Mouse (Mus musculus): ENCODE results near the gene Pglyrp1. TPM values are rescaled to one million over a fixed set of nuclear protein-coding genes. Genes with fewer than 3 reads are reported as not detected.
"Not testable (repeated sequence)": the region's sequence is repeated elsewhere in the genome, so short reads cannot be mapped to it uniquely, and the experiment has no call there.

The Pglyrp1 gene
- polyA plus RNA-seq (2012; ENCODE audit: insufficient read depth, insufficient read length, missing spikeins) = not detected in 2 replicates

DNA sequence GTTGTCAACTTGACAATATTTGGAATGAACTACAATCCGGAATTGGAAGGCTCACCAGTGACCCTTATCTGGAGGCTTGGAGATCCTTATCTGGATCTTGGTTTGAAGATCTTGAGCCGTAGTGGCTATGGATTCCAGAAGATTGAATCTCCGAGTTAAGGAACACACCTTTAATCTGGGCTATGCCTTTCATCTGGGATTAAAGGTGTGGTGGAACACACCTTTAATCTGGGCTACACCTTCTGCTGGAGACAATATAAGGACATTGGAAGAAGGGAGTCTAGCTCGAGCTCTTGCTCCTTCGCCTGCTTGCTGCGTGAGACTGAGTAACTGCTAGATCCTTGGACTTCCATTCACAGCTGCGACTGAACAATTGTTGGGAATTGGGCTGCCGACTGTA is at the start of gene Pglyrp1:
Gene Pglyrp1, plus strand, starts transcription at position 301 of the 400 bp plus-strand sequence.
- H3K27ac ChIP-seq (ENCODE audit: insufficient read depth, low read depth, low read length) = not testable (repeated sequence)

DNA sequence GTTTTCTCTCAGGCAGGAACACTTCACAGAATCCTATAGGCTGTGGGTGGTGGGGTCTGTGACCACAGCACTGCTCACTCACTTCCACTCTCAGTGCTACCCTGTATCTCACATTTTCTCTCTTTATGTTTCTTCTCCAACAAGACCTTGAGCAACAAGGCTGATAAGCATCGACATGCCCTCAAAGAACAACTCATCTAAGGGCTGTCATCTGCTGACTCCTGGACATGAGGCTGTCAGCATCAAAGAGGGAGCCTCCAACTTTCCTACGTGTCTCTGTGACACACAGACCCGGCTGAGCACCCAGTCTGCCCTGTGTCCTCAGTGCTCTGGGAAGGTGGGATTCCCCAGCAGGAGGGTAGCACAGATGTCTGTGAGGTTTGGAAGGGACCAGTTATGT is 49.6 kb upstream of the Pglyrp1 start, which contains the start of gene Psg17:
Gene Psg17, minus strand, starts transcription at position 101 of the 400 bp plus-strand sequence.
- H3K4me1 ChIP-seq (ENCODE audit: control insufficient read depth, insufficient read depth, low read length) = no peaks in the 10 kb centered on the region
- no peak within 1 kb of the TSS for H3K27ac ChIP-seq (ENCODE audit: insufficient read depth, low read depth, low read length)
- H3K4me3 ChIP-seq (ENCODE audit: insufficient read depth, low read length) = no peak within 1 kb of the TSS
- TF ChIP-seq CTCF (IDR thresholded peaks at IDR 0.05; ENCODE audit: low read depth, low read length) = no peak
- TF ChIP-seq POLR2A (IDR thresholded peaks at IDR 0.05; ENCODE audit: borderline replicate concordance, low read depth, low read length) = no peak

More for the DNA sequence above, at the start of gene Pglyrp1:
- H3K4me1 ChIP-seq (ENCODE audit: control insufficient read depth, insufficient read depth, low read length); H3K4me3 ChIP-seq (ENCODE audit: insufficient read depth, low read length): not testable (repeated sequence)

GRCm38 (mm10) chr7:18827792-18828546 is 43.2 kb upstream of the Pglyrp1 start:
- Histone ChIP-seq H3K27ac (ENCODE audit: insufficient read depth, low read depth, low read length) (no peak overlapping the region), H3K4me1 (ENCODE audit: control insufficient read depth, insufficient read depth, low read length) (no peaks in the 10 kb centered on the region), H3K4me3 (ENCODE audit: insufficient read depth, low read length) (no peak overlapping the region)
- TF ChIP-seq CTCF (IDR thresholded peaks at IDR 0.05; ENCODE audit: low read depth, low read length) (no peak), POLR2A (IDR thresholded peaks at IDR 0.05; ENCODE audit: borderline replicate concordance, low read depth, low read length) (no peak)

DNA sequence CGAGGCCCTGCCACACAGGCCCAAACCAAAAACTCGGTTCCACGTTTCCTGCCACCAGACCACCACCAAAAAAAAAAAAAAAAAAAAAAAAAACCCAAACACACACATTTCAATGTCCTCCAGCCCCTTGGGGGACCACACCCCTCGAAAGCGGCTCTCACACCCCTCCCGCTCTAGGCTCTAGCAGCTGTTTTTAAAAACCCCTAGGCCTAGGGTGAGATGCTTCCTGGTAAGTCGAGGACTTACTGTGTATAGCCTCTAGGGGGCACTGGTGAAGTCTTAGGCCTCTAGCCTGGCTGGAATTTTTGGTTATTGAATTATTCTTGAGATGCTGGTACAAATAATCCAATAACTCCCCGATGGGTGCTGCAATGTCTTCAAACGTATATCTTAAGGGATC is 42.5 kb upstream of the Pglyrp1 start:
- Histone ChIP-seq H3K4me3 (ENCODE audit: insufficient read depth, low read length) (no peak overlapping the region), H3K27ac (ENCODE audit: insufficient read depth, low read depth, low read length) (no peak overlapping the region), H3K4me1 (ENCODE audit: control insufficient read depth, insufficient read depth, low read length) (no peaks in the 10 kb centered on the region)
- TF ChIP-seq CTCF (IDR thresholded peaks at IDR 0.05; ENCODE audit: low read depth, low read length) = no peak; the same call in 1 of the 2 replicates
- no peak for TF ChIP-seq POLR2A (IDR thresholded peaks at IDR 0.05; ENCODE audit: borderline replicate concordance, low read depth, low read length)

- TF ChIP-seq CTCF (IDR thresholded peaks at IDR 0.05; ENCODE audit: low read depth, low read length) = no peak
- no peak for TF ChIP-seq POLR2A (IDR thresholded peaks at IDR 0.05; ENCODE audit: borderline replicate concordance, low read depth, low read length)
- no peak overlapping the region for H3K4me3 ChIP-seq (ENCODE audit: insufficient read depth, low read length)
- H3K4me1 ChIP-seq (ENCODE audit: control insufficient read depth, insufficient read depth, low read length) = no peaks in the 10 kb centered on the region
- H3K27ac ChIP-seq (ENCODE audit: insufficient read depth, low read depth, low read length) = no peak overlapping the region
Measured at GRCm38 (mm10) chr7:18829545-18829944, 41.6 kb upstream of the Pglyrp1 start.

GRCm38 (mm10) chr7:18832298-18832697 is 38.8 kb upstream of the Pglyrp1 start:
- H3K4me3 ChIP-seq (ENCODE audit: insufficient read depth, low read length) = no peak overlapping the region
- H3K27ac ChIP-seq (ENCODE audit: insufficient read depth, low read depth, low read length) = no peak overlapping the region
- no peaks in the 10 kb centered on the region for H3K4me1 ChIP-seq (ENCODE audit: control insufficient read depth, insufficient read depth, low read length)
- TF ChIP-seq CTCF (IDR thresholded peaks at IDR 0.05; ENCODE audit: low read depth, low read length) (no peak), POLR2A (IDR thresholded peaks at IDR 0.05; ENCODE audit: borderline replicate concordance, low read depth, low read length) (no peak)

DNA sequence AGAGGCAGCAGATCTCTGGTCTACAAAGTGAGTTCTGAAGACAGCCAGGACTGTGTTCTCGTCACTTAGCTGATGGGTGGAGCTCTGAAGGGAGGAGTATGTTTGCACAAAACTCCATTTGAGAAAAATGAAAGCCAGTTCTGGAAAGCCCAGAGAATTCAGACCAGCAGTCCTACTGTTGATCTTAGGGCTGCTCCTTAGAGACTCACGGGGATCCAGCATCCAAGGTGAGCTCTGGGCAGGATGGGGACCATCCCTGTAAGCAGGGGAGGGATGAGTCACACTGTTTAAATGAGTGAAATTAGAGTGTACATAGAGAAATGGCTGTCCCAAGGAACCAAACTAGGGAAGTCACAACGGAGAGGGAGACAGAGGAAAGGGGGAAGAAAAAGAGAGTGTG is 31.3 kb upstream of the Pglyrp1 start, which contains the start of gene Mill2:
Gene Mill2, plus strand, starts transcription at position 102 of the 400 bp plus-strand sequence.
- peak within 1 kb of the TSS; percentile 47 for H3K4me3 ChIP-seq (ENCODE audit: insufficient read depth, low read length)
- H3K4me1 ChIP-seq (ENCODE audit: control insufficient read depth, insufficient read depth, low read length) = peaks cover 5% of the 10 kb centered on the region; the same call in 1 of the 2 replicates
- no peak for TF ChIP-seq POLR2A (IDR thresholded peaks at IDR 0.05; ENCODE audit: borderline replicate concordance, low read depth, low read length)
- TF ChIP-seq CTCF (IDR thresholded peaks at IDR 0.05; ENCODE audit: low read depth, low read length) = no peak
- H3K27ac ChIP-seq (ENCODE audit: insufficient read depth, low read depth, low read length) = peak within 1 kb of the TSS; percentile 51

DNA sequence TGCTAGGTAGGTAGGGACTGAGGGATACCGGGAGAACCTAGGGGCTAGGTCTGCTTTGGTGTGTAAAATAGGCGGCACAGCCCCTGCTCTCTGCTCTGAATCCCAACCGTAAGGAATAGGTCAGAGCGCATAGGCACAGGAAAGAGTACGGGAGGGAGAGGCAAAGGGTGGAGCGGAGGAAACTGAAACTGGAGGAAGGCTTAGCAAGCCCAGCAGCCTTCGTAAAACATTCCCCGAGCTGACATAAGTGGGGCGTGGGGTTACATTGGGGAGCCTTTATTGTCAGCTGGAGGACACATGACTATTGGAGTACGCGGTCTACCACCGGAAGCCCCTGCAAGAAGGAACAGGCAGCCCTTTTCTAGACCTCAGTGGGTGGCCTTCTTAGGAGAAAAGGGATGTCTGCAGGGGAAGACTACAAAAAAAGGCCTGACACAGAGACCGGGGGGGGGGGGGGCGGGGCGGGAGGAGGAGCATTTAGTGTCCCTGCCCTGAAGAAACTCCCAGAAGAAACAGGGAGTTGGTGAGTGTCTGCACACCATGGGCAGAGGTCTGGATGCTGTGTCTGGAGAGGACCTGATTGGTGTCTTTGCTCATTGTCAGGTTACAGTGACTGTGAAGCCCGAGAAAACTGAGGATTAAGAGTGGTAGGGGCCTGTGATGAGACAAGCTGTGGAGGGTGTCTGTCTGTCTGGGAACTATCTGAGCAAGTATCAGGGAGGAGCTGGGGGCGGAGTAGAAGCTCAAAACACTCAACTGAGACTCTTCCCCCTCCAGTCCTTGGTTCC is 30.6 kb upstream of the Pglyrp1 start:
- peak overlapping the region; percentile 47 for H3K4me3 ChIP-seq (ENCODE audit: insufficient read depth, low read length)
- H3K27ac ChIP-seq (ENCODE audit: insufficient read depth, low read depth, low read length) = peak overlapping the region; percentile 51
- TF ChIP-seq CTCF (IDR thresholded peaks at IDR 0.05; ENCODE audit: low read depth, low read length) (no peak), POLR2A (IDR thresholded peaks at IDR 0.05; ENCODE audit: borderline replicate concordance, low read depth, low read length) (no peak)
- peaks cover 5% of the 10 kb centered on the region; the same call in 1 of the 2 replicates for H3K4me1 ChIP-seq (ENCODE audit: control insufficient read depth, insufficient read depth, low read length)

GRCm38 (mm10) chr7:18841174-18841567 is 30.0 kb upstream of the Pglyrp1 start:
- H3K4me3 ChIP-seq (ENCODE audit: insufficient read depth, low read length) = peak overlapping the region; percentile 47; the same call in 1 of the 2 replicates
- no peak overlapping the region for H3K27ac ChIP-seq (ENCODE audit: insufficient read depth, low read depth, low read length)
- TF ChIP-seq POLR2A (IDR thresholded peaks at IDR 0.05; ENCODE audit: borderline replicate concordance, low read depth, low read length) (no peak), CTCF (IDR thresholded peaks at IDR 0.05; ENCODE audit: low read depth, low read length) (no peak)
- peaks cover 5% of the 10 kb centered on the region; the same call in 1 of the 2 replicates for H3K4me1 ChIP-seq (ENCODE audit: control insufficient read depth, insufficient read depth, low read length)

- no peak for TF ChIP-seq CTCF (IDR thresholded peaks at IDR 0.05; ENCODE audit: low read depth, low read length)
- TF ChIP-seq POLR2A (IDR thresholded peaks at IDR 0.05; ENCODE audit: borderline replicate concordance, low read depth, low read length) = no peak
- peaks cover 5% of the 10 kb centered on the region; the same call in 1 of the 2 replicates for H3K4me1 ChIP-seq (ENCODE audit: control insufficient read depth, insufficient read depth, low read length)
Measured at GRCm38 (mm10) chr7:18844811-18845210, 26.3 kb upstream of the Pglyrp1 start.

More at GRCm38 (mm10) chr7:18844811-18845210, 26.3 kb upstream of the Pglyrp1 start:
- Histone ChIP-seq H3K4me3 (ENCODE audit: insufficient read depth, low read length) (no peak overlapping the region), H3K27ac (ENCODE audit: insufficient read depth, low read depth, low read length) (no peak overlapping the region)

Data from bone marrow macrophage, adult 2 months (primary cell).